Mouse (Mus musculus) embryonic fibroblast, embryonic 13.5 days (primary cell): ENCODE data around the gene Arl8b.
"Not testable (repeated sequence)": the region's sequence is repeated elsewhere in the genome, so short reads cannot be mapped to it uniquely, and the experiment has no call there.

Experiments used
- CTCF ChIP-seq: IDR thresholded peaks from 2 replicates; pipeline ENCODE4 v1.5.1; 2011; ENCODE audit warnings: mild to moderate bottlenecking, control low read depth, low read length, moderate library complexity, borderline replicate concordance; ENCODE audit not compliant: insufficient read depth
- POLR2A ChIP-seq: IDR thresholded peaks from 2 replicates; pipeline ENCODE4 v1.6.1; 2011; ENCODE audit warnings: low read depth, mild to moderate bottlenecking, control low read depth, low read length, moderate library complexity

DNA sequence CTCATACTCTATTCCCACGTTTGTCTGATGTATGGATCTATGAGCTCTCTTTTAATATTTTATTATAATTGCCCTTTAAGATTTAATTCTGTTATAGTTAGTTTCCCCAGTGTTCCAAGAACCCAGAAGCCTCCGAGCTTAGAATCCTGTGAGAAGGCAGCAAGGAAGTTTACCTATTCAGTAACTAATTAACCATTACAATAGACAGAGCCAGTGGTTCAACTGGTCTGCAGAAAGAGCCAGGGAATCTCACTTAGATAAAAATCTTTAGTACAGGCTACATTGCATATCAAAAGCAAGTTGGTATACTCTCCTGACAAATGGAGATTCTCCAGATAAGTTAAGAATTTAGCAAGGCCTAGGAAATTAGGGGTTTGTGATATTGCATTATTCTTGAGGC, 86.1 kb downstream of the Arl8b start:
- not testable (repeated sequence) for TF ChIP-seq CTCF, POLR2A
